9 mouse cellular contexts compared by ENCODE assay signal in the genomic region with DNA sequence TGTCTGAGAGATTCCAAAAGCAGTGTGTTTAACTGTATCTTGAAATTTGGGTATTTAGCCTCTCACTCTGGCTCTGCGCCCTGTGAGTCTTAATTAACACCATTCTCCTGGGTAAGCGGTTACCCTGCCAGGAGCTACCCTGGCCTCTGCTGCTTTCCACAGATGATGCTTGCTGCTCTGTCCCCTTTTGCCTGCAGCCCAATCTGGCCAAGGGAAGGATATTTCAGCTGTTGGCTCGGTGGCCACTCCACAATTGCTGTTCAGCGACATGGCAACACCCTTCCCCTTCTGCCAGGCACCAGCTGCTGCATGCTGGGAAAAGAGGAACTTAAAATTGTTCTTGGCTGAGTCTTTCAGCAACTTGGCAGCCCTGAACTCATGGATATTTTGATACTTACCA.
DNase-seq lines count a peak whose midpoint lies in the region; ATAC-seq and TF ChIP-seq lines count a peak whose summit lies in the region.
"Had no signal": no experiment of that assay in that cellular context is flagged by ENCODE, and none has a peak within 500 bp of the region (broad histone marks: within the 10 kb centered on the region; RNA-seq: fewer than 3 reads in every experiment).

No protein-coding gene starts in this region.

- WGBS in midbrain, embryonic 11.5 days = 85% methylated on average over 4 of the region's 4 CpGs
- WGBS in midbrain, embryonic 15.5 days = 65% methylated on average over 4 of the region's 4 CpGs
- WGBS in stomach, postnatal 0 days = 80% methylated on average over 4 of the region's 4 CpGs

- no peak for ATAC-seq in midbrain, embryonic 11.5 days (ENCODE audit: low FRiP score)
- ATAC-seq in midbrain, embryonic 15.5 days (replicated peaks) = no peak
- ATAC-seq in stomach, postnatal 0 days (ENCODE audit: low FRiP score, low TSS enrichment) = no peak

- H3K9ac ChIP-seq in midbrain, embryonic 11.5 days (ENCODE audit: low read length) = no peak overlapping the region
- H3K9ac ChIP-seq in midbrain, embryonic 15.5 days = no peak overlapping the region
- H3K9ac ChIP-seq in stomach, postnatal 0 days (ENCODE audit: low read length) = no peak overlapping the region

- H3K4me3 ChIP-seq in midbrain, embryonic 11.5 days (ENCODE audit: low read depth, low read length) = no peak overlapping the region
- H3K4me3 ChIP-seq in midbrain, embryonic 15.5 days = no peak overlapping the region
- H3K4me3 ChIP-seq in stomach, postnatal 0 days (ENCODE audit: low read depth, low read length) = no peak overlapping the region
- H3K4me3 ChIP-seq: myocyte had no signal

- no peak for TF ChIP-seq CTCF in stomach, postnatal 0 days (IDR thresholded peaks at IDR 0.05; ENCODE audit: low read depth)

- DNase-seq in adrenal gland, postnatal 10 days = peak; percentile 14
- no peak for DNase-seq in adrenal gland, postnatal 4 days (ENCODE audit: low spot score in 2 of 2)
- peak; percentile 51 for DNase-seq in midbrain, embryonic 11.5 days (ENCODE audit: low spot score, missing footprints)
- DNase-seq in left cerebral cortex, adult 18-20 months (ENCODE audit: low spot score in 2 of 2) = peak; percentile 14 to 44
- DNase-seq in thymus, postnatal 25 days = no peak
- DNase-seq in stomach, postnatal 0 days (ENCODE audit: low spot score) = no peak
- no peak for DNase-seq in kidney, adult 18-20 months

- H3K9me3 ChIP-seq in midbrain, embryonic 11.5 days (ENCODE audit: control insufficient read depth, low read length) = no peaks in the 10 kb centered on the region
- no peaks in the 10 kb centered on the region for H3K9me3 ChIP-seq in midbrain, embryonic 15.5 days
- H3K9me3 ChIP-seq in stomach, postnatal 0 days (ENCODE audit: control insufficient read depth, low read length) = no peaks in the 10 kb centered on the region

- H3K27ac ChIP-seq in midbrain, embryonic 11.5 days (ENCODE audit: low read depth, low read length) = no peak overlapping the region
- no peak overlapping the region for H3K27ac ChIP-seq in midbrain, embryonic 15.5 days
- H3K27ac ChIP-seq in stomach, postnatal 0 days (replicated peaks) = no peak overlapping the region

- H3K4me1 ChIP-seq in midbrain, embryonic 11.5 days (ENCODE audit: control insufficient read depth, insufficient read depth, low read length) = no peaks in the 10 kb centered on the region
- no peaks in the 10 kb centered on the region for H3K4me1 ChIP-seq in midbrain, embryonic 15.5 days
- no peaks in the 10 kb centered on the region for H3K4me1 ChIP-seq in stomach, postnatal 0 days (replicated peaks; ENCODE audit: control insufficient read depth, insufficient read depth)

- H3K27me3 ChIP-seq in midbrain, embryonic 11.5 days (ENCODE audit: control insufficient read depth, insufficient read depth, low read length) = no peaks in the 10 kb centered on the region
- no peaks in the 10 kb centered on the region for H3K27me3 ChIP-seq in midbrain, embryonic 15.5 days (replicated peaks)
- no peaks in the 10 kb centered on the region for H3K27me3 ChIP-seq in stomach, postnatal 0 days (ENCODE audit: control insufficient read depth, insufficient read depth, low read length)

- H3K36me3 ChIP-seq in midbrain, embryonic 11.5 days (ENCODE audit: control insufficient read depth, insufficient read depth, low read length) = no peaks in the 10 kb centered on the region
- H3K36me3 ChIP-seq in midbrain, embryonic 15.5 days (replicated peaks) = no peaks in the 10 kb centered on the region
- no peaks in the 10 kb centered on the region for H3K36me3 ChIP-seq in stomach, postnatal 0 days (ENCODE audit: control insufficient read depth, insufficient read depth, low read length)

- no peak overlapping the region for H3K4me2 ChIP-seq in midbrain, embryonic 11.5 days
- H3K4me2 ChIP-seq in midbrain, embryonic 15.5 days = no peak overlapping the region
- H3K4me2 ChIP-seq in stomach, postnatal 0 days (replicated peaks; ENCODE audit: low read depth) = no peak overlapping the region

- TF ChIP-seq EP300 in stomach, postnatal 0 days (optimal IDR thresholded peaks at IDR 0.05) = no peak

Comparison
In these comparisons a context has a peak if more than half of its experiments do, and no peak if none do; other contexts are left out.
1. DNase-seq: peak in adrenal gland, postnatal 10 days (single experiment), midbrain, embryonic 11.5 days (single experiment) and left cerebral cortex, adult 18-20 months (2 of 2); none in adrenal gland, postnatal 4 days (0 of 2), thymus, postnatal 25 days (single experiment), stomach, postnatal 0 days (single experiment) and kidney, adult 18-20 months (single experiment).